Mouse (Mus musculus): ENCODE measurements at regions not wholly inside any gene's neighbourhood (a gene's known extent, or its start where the extent isn't known, plus 50 kb on each side); places are given as distances from the start of the nearest gene placed in this dataset.
A peak's percentile ranks its signal among the peaks of the same experiment; 100 is the strongest.

- DNase-seq (ENCODE audit: low spot score), result peak; percentile 49
Observed at GRCm38 (mm10) chr6:53143846-53144584, 75.6 kb upstream of the Jazf1 start.

GRCm38 (mm10) chr6:53134410-53134809, 66.0 kb upstream of the Jazf1 start:
- no peak for DNase-seq (ENCODE audit: low spot score)

- no peak for DNase-seq (ENCODE audit: low spot score)
Observed at GRCm38 (mm10) chr6:53130717-53131330, 62.4 kb upstream of the Jazf1 start.

- no peak for DNase-seq (ENCODE audit: low spot score)
Observed at GRCm38 (mm10) chr6:53126776-53127175, 58.3 kb upstream of the Jazf1 start.

GRCm38 (mm10) chr6:53124800-53125450, 56.5 kb upstream of the Jazf1 start:
- peak; percentile 83 for DNase-seq (ENCODE audit: low spot score)

GRCm38 (mm10) chr6:53120385-53120784, 52.0 kb upstream of the Jazf1 start:
- DNase-seq (ENCODE audit: low spot score), result no peak

Measured in yolk sac, embryonic 10.5 days (tissue).